Mouse (Mus musculus): ENCODE data around the gene Gm30737. TPM values are rescaled to one million over a fixed set of nuclear protein-coding genes. Genes with fewer than 3 reads are reported as not detected.

Gm30737 gene
- not detected in 2 replicates for polyA plus RNA-seq (2015; fragmentation: Nextera tagmentation; extraction: Ambion mirVana)

GRCm38 (mm10) chrY:14400410-14400809 is at the start of gene Gm30737:
TSS of gene Gm30737 (plus strand) at chrY:14400710.

